Comparison of ENCODE assay signal across 8 mouse cellular contexts in genomic region chr1:53977806-53978513, GRCm38 (mm10).
DNase-seq lines count a peak whose midpoint lies in the region; ATAC-seq and TF ChIP-seq lines count a peak whose summit lies in the region.

No protein-coding gene starts in this region.

- no peaks in the 10 kb centered on the region for H3K27me3 ChIP-seq in heart, embryonic 14.5 days (ENCODE audit: control insufficient read depth, insufficient read depth, low read length)
- no peaks in the 10 kb centered on the region for H3K27me3 ChIP-seq in limb, embryonic 14.5 days (ENCODE audit: control insufficient read depth, insufficient read depth, low read length)

- peak overlapping the region; percentile 42 for H3K9ac ChIP-seq in heart, embryonic 14.5 days (ENCODE audit: low read length)
- no peak overlapping the region for H3K9ac ChIP-seq in limb, embryonic 14.5 days (ENCODE audit: low read depth, low read length, severe bottlenecking)

- intact Hi-C loops in gastrocnemius, postnatal 14 days (cut with DNase I; ENCODE audit: low total_unique reads): no loop called here

- peak; percentile 9 for DNase-seq in gastrocnemius, postnatal 10 days
- no peak for DNase-seq in gastrocnemius, postnatal 14 days
- DNase-seq in c-Kit-positive CD71-negative TER-119-negative erythroid progenitor cells, embryonic 14.5 days (ENCODE audit: low read depth): peak; percentile 19
- peak; percentile 44 for DNase-seq in limb, embryonic 14.5 days (ENCODE audit: low spot score)
- no peak for DNase-seq in spleen, postnatal 36 days (ENCODE audit: low spot score in 2 of 2)
- no peak for DNase-seq in embryo, embryonic 10 days (ENCODE audit: low spot score)
- no peak for DNase-seq in urinary bladder, postnatal 25 days (ENCODE audit: low spot score)

- H3K4me2 ChIP-seq in heart, embryonic 14.5 days (ENCODE audit: low read length): peak overlapping the region; percentile 46
- no peak overlapping the region for H3K4me2 ChIP-seq in limb, embryonic 14.5 days (replicated peaks; ENCODE audit: low read depth, low read length, severe bottlenecking)

- peak; percentile 42; the same call in 1 of the 2 replicates for ATAC-seq in heart, embryonic 14.5 days (ENCODE audit: insufficient number of reproducible peaks, insufficient read depth, low FRiP score, low read depth)
- ATAC-seq in limb, embryonic 14.5 days (ENCODE audit: low FRiP score, low read depth): peak; percentile 28; the same call in 1 of the 2 replicates

- peak overlapping the region; percentile 86 to 87 for H3K27ac ChIP-seq in heart, embryonic 14.5 days (replicated peaks in 1 of 2; ENCODE audit: control insufficient read depth in 1 of 2, insufficient read depth in 1 of 2, low read depth in 2 of 2, low read length in 2 of 2)
- peak overlapping the region; percentile 35; the same call in 1 of the 2 replicates for H3K27ac ChIP-seq in limb, embryonic 14.5 days (replicated peaks; ENCODE audit: low read depth, low read length)

- peaks cover 5 to 6% of the 10 kb centered on the region in 2 experiments; a peak in 3 of 4 replicates for H3K4me1 ChIP-seq in heart, embryonic 14.5 days (ENCODE audit: control insufficient read depth in 2 of 2, insufficient read depth in 2 of 2, low read length in 2 of 2)
- no peaks in the 10 kb centered on the region for H3K4me1 ChIP-seq in limb, embryonic 14.5 days (ENCODE audit: control insufficient read depth, insufficient read depth, low read length)

- H3K4me3 ChIP-seq in heart, embryonic 14.5 days (ENCODE audit: control insufficient read depth in 1 of 2, insufficient read depth in 1 of 2, low read depth in 1 of 2, low read length in 2 of 2): peak overlapping the region; percentile 19 to 31
- H3K4me3 ChIP-seq in limb, embryonic 14.5 days (replicated peaks; ENCODE audit: low read length): no peak overlapping the region

- WGBS in heart, embryonic 14.5 days: 70% methylated on average over 8 of the region's 8 CpGs
- 66% methylated on average over 8 of the region's 8 CpGs for WGBS in limb, embryonic 14.5 days

- TF ChIP-seq POLR2A in limb, embryonic 14.5 days (IDR thresholded peaks at IDR 0.05; ENCODE audit: borderline replicate concordance, extremely low read depth, insufficient read depth, insufficient read length): no peak

- H3K9me3 ChIP-seq in heart, embryonic 14.5 days (ENCODE audit: control insufficient read depth, low read length): no peaks in the 10 kb centered on the region
- H3K9me3 ChIP-seq in limb, embryonic 14.5 days (ENCODE audit: control insufficient read depth, low read length): no peaks in the 10 kb centered on the region

- no peaks in the 10 kb centered on the region; the same call in 1 of the 2 replicates for H3K36me3 ChIP-seq in heart, embryonic 14.5 days (ENCODE audit: control insufficient read depth, insufficient read depth, low read length)
- no peaks in the 10 kb centered on the region for H3K36me3 ChIP-seq in limb, embryonic 14.5 days (ENCODE audit: control insufficient read depth, insufficient read depth, low read length)

Comparison
In these comparisons a context has a peak if more than half of its experiments do, and no peak if none do; other contexts are left out.
1. DNase-seq: peak in gastrocnemius, postnatal 10 days (single experiment), c-Kit-positive CD71-negative TER-119-negative erythroid progenitor cells, embryonic 14.5 days (single experiment) and limb, embryonic 14.5 days (single experiment); none in gastrocnemius, postnatal 14 days (single experiment), spleen, postnatal 36 days (0 of 2), embryo, embryonic 10 days (single experiment) and urinary bladder, postnatal 25 days (single experiment).